Comparison of ENCODE assay signal across 8 mouse cellular contexts in the genomic region with DNA sequence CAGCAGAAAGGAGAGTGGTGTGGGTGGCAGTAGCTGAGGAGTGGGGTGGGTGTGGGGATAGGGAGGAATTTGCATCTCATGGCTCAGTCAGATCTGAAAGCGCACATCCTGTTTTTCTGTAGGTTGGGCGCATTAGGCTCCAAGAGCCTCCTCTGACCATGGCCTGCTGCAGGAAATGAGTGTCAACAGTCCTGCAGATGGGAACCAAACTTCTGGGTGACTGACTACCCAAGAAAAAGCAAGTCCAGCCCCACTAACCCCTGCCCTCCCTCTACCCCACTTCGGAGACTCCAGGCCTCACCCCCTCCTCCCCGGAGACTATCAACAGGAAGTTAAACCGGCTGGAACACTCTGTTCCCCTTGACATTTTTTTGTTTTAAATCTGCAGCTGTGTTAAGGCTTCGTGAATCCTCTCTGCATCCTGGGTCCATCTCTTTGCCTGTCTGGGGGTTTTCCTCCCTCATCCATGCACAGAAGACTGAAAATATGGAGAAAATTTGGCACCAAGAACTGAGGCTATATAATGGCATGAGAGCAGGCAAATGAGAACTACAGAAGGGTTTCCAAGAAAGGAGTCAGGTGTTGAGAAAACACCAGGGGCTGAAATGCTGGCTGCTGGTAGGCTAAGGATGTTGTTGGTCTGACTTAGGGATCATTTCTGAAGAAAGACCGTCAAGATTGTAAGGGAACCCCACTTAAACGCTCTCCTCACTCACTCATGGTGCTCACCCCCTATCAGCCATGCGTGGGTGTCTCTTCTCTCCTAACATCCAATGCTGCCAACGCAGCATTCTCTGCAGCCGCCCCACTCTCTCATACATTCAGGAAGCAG. TPM values are rescaled to one million over a fixed set of nuclear protein-coding genes. Genes with fewer than 3 reads are reported as not detected.
DNase-seq lines count a peak whose midpoint lies in the region; ATAC-seq and TF ChIP-seq lines count a peak whose summit lies in the region.

No protein-coding gene starts in this region.

- ATAC-seq in megakaryocyte, adult 5-6 weeks (ENCODE audit: poor library complexity, severe bottlenecking): peak; percentile 76
- no peak for ATAC-seq in erythroid progenitor cell, adult 5-6 weeks (replicated peaks; ENCODE audit: low FRiP score, poor library complexity, severe bottlenecking)

- intact Hi-C loops in left cerebral cortex, adult 2 months (cut with DNase I): no loop called here
- intact Hi-C loops in left cerebral cortex, postnatal 4 days (cut with DNase I): no loop called here
- intact Hi-C loops in heart, postnatal 14 days (cut with DNase I): no loop called here

- TF ChIP-seq CTCF in left cerebral cortex, adult 2 months (IDR thresholded peaks at IDR 0.05): no peak
- no peak for TF ChIP-seq CTCF in cortical plate, adult 2 months (IDR thresholded peaks at IDR 0.05; ENCODE audit: extremely low read depth, insufficient read depth, low read length)

- H3K4me3 ChIP-seq in left cerebral cortex, adult 2 months: no peak overlapping the region
- H3K4me3 ChIP-seq in cortical plate, adult 2 months (ENCODE audit: insufficient read depth, low read length): no peak overlapping the region

- peak overlapping the region; percentile 56 for H3K27ac ChIP-seq in left cerebral cortex, adult 2 months
- H3K27ac ChIP-seq in cortical plate, adult 2 months (ENCODE audit: insufficient read depth, low read length): peak overlapping the region; percentile 69; the same call in 1 of the 2 replicates

- no peaks in the 10 kb centered on the region for H3K4me1 ChIP-seq in cortical plate, adult 2 months (ENCODE audit: control insufficient read depth, insufficient read depth, low read length)

- DNase-seq in left cerebral cortex, adult 2 months (ENCODE audit: extremely low spot score in 1 of 2, low spot score in 2 of 2): no peak
- DNase-seq in left cerebral cortex, postnatal 4 days: no peak
- peak; percentile 73 to 75 for DNase-seq in heart, postnatal 14 days
- peak; percentile 62 to 86 for DNase-seq in kidney, postnatal 36 days
- DNase-seq in thymus, postnatal 0 days (ENCODE audit: low spot score): peak; percentile 81

- no peak for TF ChIP-seq POLR2A in cortical plate, adult 2 months (IDR thresholded peaks at IDR 0.05; ENCODE audit: extremely low read depth, insufficient read depth, low read length)

RNA-seq across cellular contexts. Expression of gene Rcsd1, which starts 8.4 kb away (rescaled TPM):
- total RNA-seq in left cerebral cortex, adult 2 months (2021): 1 to 10 TPM; 4.9 to 5.8 TPM
- 1 to 10 TPM; 5.3 to 5.4 TPM for total RNA-seq in left cerebral cortex, postnatal 4 days (2021)
- 6.0 TPM in 2 replicates for polyA plus RNA-seq in cortical plate, adult 2 months (2012; rRNA removed)
- total RNA-seq in heart, postnatal 14 days (2021): 100 to 1,000 TPM; 103 to 109 TPM
- 82.1 and 88.8 TPM in 2 replicates for total RNA-seq in megakaryocyte, adult 5-6 weeks (2015)
- 184 and 199 TPM in 2 replicates for total RNA-seq in megakaryocyte, adult 5-6 weeks (2017)
- polyA plus RNA-seq in thymus, postnatal 0 days (2015; fragmentation: Nextera tagmentation; extraction: Ambion mirVana): 221 and 236 TPM in 2 replicates
- 8.8 and 9.4 TPM in 2 replicates for total RNA-seq in erythroid progenitor cell, adult 5-6 weeks (2015; ENCODE audit: low replicate concordance)
- 19.9 and 23.1 TPM in 2 replicates for total RNA-seq in erythroid progenitor cell, adult 5-6 weeks (2017; ENCODE audit: low replicate concordance)

RNA-seq across cellular contexts. Expression of gene Creg1, which starts 45.6 kb away (rescaled TPM):
- total RNA-seq in left cerebral cortex, adult 2 months (2021): 10 to 100 TPM; 24.8 to 29.0 TPM
- 10 to 100 TPM; 14.0 to 17.9 TPM for total RNA-seq in left cerebral cortex, postnatal 4 days (2021)
- 31.8 and 35.0 TPM in 2 replicates for polyA plus RNA-seq in cortical plate, adult 2 months (2012; rRNA removed)
- total RNA-seq in heart, postnatal 14 days (2021): 10 to 100 TPM; 43.5 to 52.3 TPM
- total RNA-seq in megakaryocyte, adult 5-6 weeks (2015): 263 and 307 TPM in 2 replicates
- 140 and 147 TPM in 2 replicates for total RNA-seq in megakaryocyte, adult 5-6 weeks (2017)
- polyA plus RNA-seq in thymus, postnatal 0 days (2015; fragmentation: Nextera tagmentation; extraction: Ambion mirVana): 70.5 and 73.3 TPM in 2 replicates
- total RNA-seq in erythroid progenitor cell, adult 5-6 weeks (2015; ENCODE audit: low replicate concordance): 514 and 545 TPM in 2 replicates
- 329 and 433 TPM in 2 replicates for total RNA-seq in erythroid progenitor cell, adult 5-6 weeks (2017; ENCODE audit: low replicate concordance)

Comparison
In these comparisons a context has a peak if more than half of its experiments do, and no peak if none do; other contexts are left out.
1. DNase-seq: peak in heart, postnatal 14 days (2 of 2), kidney, postnatal 36 days (2 of 2) and thymus, postnatal 0 days (single experiment); none in left cerebral cortex, adult 2 months (0 of 2) and left cerebral cortex, postnatal 4 days (single experiment).